Mouse (Mus musculus): Measurements from ENCODE around the gene Usp5. TPM values are rescaled to one million over a fixed set of nuclear protein-coding genes. Genes with fewer than 3 reads are reported as not detected.

The Usp5 gene
- total and polyA plus RNA-seq, 2 experiments = 49.3 to 55.9 TPM

GRCm38 (mm10) chr6:124769101-124769765 is 60.1 kb downstream of the Usp5 start, which contains the start of gene Eno2:
Gene Eno2, minus strand, starts transcription at chr6:124769673.
- Histone ChIP-seq H3K27ac (replicated peaks; ENCODE audit: insufficient read depth, low read depth, low read length) (no peak within 1 kb of the TSS), H3K79me2 (ENCODE audit: control insufficient read depth, insufficient read depth, low read length) (no peaks in the 10 kb centered on the region), H3K36me3 (ENCODE audit: control insufficient read depth, insufficient read depth, low read length) (no peaks in the 10 kb centered on the region), H3K4me3 (ENCODE audit: insufficient read depth, low read depth, low read length) (peak within 1 kb of the TSS; percentile 64), H3K4me1 (ENCODE audit: control insufficient read depth, insufficient read depth, low read length) (peaks cover 5% of the 10 kb centered on the region; the same call in 1 of the 2 replicates), H3K9ac (ENCODE audit: low read depth, low read length) (peak within 1 kb of the TSS; percentile 69), H3K27me3 (ENCODE audit: control insufficient read depth, insufficient read depth, low read length) (peaks cover 9% of the 10 kb centered on the region)
- TF ChIP-seq POLR2A (IDR thresholded peaks at IDR 0.05; ENCODE audit: extremely low read depth, insufficient read depth, low read length) (no peak), CTCF (IDR thresholded peaks at IDR 0.05; ENCODE audit: low read depth, low read length) (no peak)
- no peak for DNase-seq (ENCODE audit: extremely low read depth, low read depth, low spot score)
- 1% methylated on average over 54 of the region's 54 CpGs for WGBS

- H3K79me2 ChIP-seq (ENCODE audit: control insufficient read depth, insufficient read depth, low read length) = no peaks in the 10 kb centered on the region
- DNase-seq (ENCODE audit: extremely low read depth, low read depth, low spot score) = no peak
- H3K4me1 ChIP-seq (ENCODE audit: control insufficient read depth, insufficient read depth, low read length) = peaks cover 5% of the 10 kb centered on the region; the same call in 1 of the 2 replicates
- no peak overlapping the region for H3K9ac ChIP-seq (ENCODE audit: low read depth, low read length)
- H3K4me3 ChIP-seq (ENCODE audit: insufficient read depth, low read depth, low read length) = no peak overlapping the region
- H3K27ac ChIP-seq (replicated peaks; ENCODE audit: insufficient read depth, low read depth, low read length) = no peak overlapping the region
- H3K36me3 ChIP-seq (ENCODE audit: control insufficient read depth, insufficient read depth, low read length) = no peaks in the 10 kb centered on the region
- TF ChIP-seq POLR2A (IDR thresholded peaks at IDR 0.05; ENCODE audit: extremely low read depth, insufficient read depth, low read length) = no peak
- 11% methylated on average over 9 of the region's 9 CpGs for WGBS
- H3K27me3 ChIP-seq (ENCODE audit: control insufficient read depth, insufficient read depth, low read length) = peaks cover 9% of the 10 kb centered on the region
These were observed 60.6 kb downstream of the Usp5 start for GRCm38 (mm10) chr6:124768704-124769044.

DNA sequence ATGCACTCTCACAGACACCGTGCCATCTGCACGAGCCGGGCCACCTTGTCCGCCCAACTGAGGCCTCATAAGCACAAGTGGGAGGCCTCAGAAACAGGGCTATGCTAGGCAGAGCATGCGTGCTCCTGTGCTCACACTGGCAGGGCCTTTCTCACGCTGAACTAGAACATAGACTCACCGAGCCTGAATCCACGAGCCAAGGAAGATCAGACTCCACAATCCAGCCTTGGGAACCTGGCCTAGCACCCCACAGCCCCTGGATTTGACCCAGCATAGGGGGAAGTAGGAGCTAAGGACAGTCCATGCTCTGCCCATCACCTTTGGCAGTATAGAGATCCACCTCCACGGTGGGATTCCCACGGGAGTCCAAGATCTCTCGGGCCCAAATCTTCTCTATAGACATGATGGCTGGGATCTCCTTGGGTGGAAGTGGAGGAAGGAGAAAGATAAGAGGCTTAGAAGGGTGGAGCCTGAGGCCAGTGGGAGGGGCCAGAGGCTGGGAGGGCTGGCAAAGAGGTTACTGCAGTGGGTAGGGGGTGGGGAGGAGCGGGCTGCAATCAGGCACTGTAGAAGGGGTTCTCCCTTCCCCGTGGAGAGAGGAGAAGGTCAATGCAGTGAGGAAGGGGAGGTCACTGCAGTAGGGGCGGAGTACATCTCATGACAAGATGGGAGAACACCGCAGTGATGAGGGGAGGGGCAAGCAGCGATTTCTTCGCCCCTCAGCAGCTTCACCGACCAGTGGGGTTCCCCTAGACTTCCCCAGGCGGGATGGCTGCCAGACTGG is 61.2 kb downstream of the Usp5 start:
- no peak overlapping the region for H3K27ac ChIP-seq (replicated peaks; ENCODE audit: insufficient read depth, low read depth, low read length)
- H3K9ac ChIP-seq (ENCODE audit: low read depth, low read length) = no peak overlapping the region
- WGBS = 51% methylated on average over 19 of the region's 19 CpGs
- no peaks in the 10 kb centered on the region for H3K79me2 ChIP-seq (ENCODE audit: control insufficient read depth, insufficient read depth, low read length)
- H3K4me3 ChIP-seq (ENCODE audit: insufficient read depth, low read depth, low read length) = no peak overlapping the region
- TF ChIP-seq POLR2A (IDR thresholded peaks at IDR 0.05; ENCODE audit: extremely low read depth, insufficient read depth, low read length) (no peak), CTCF (IDR thresholded peaks at IDR 0.05; ENCODE audit: low read depth, low read length) (no peak)
- peaks cover 5% of the 10 kb centered on the region; the same call in 1 of the 2 replicates for H3K4me1 ChIP-seq (ENCODE audit: control insufficient read depth, insufficient read depth, low read length)
- peaks cover 9% of the 10 kb centered on the region for H3K27me3 ChIP-seq (ENCODE audit: control insufficient read depth, insufficient read depth, low read length)
- H3K36me3 ChIP-seq (ENCODE audit: control insufficient read depth, insufficient read depth, low read length) = no peaks in the 10 kb centered on the region
- DNase-seq (ENCODE audit: extremely low read depth, low read depth, low spot score) = no peak

DNA sequence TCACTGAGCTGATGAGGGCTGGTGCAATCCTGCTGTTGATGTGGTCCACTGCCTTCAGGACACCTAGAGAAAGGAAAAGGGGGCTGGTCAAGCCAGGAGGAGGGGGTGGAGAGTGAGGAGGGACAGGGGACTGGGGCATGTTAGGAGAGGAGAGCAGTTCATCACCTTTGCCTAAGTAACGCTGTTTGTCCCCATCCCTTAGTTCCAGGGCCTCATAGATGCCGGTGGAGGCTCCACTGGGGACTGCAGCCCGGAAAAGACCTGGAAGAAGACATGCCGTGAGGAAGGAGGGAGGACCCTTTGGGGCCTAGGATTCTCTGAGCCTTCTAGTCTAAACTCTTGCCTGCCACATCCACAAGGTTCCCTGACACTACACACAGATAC is 61.8 kb downstream of the Usp5 start:
- DNase-seq (ENCODE audit: extremely low read depth, low read depth, low spot score) = no peak
- WGBS = 70% methylated on average over 4 of the region's 4 CpGs
- TF ChIP-seq CTCF (IDR thresholded peaks at IDR 0.05; ENCODE audit: low read depth, low read length) = no peak
- no peak for TF ChIP-seq POLR2A (IDR thresholded peaks at IDR 0.05; ENCODE audit: extremely low read depth, insufficient read depth, low read length)

GRCm38 (mm10) chr6:124765951-124766350 is 63.3 kb downstream of the Usp5 start:
- Histone ChIP-seq H3K9ac (ENCODE audit: low read depth, low read length) (no peak overlapping the region), H3K4me3 (ENCODE audit: insufficient read depth, low read depth, low read length) (no peak overlapping the region), H3K27ac (replicated peaks; ENCODE audit: insufficient read depth, low read depth, low read length) (no peak overlapping the region), H3K79me2 (ENCODE audit: control insufficient read depth, insufficient read depth, low read length) (no peaks in the 10 kb centered on the region), H3K27me3 (ENCODE audit: control insufficient read depth, insufficient read depth, low read length) (peaks cover 9% of the 10 kb centered on the region), H3K36me3 (ENCODE audit: control insufficient read depth, insufficient read depth, low read length) (no peaks in the 10 kb centered on the region), H3K4me1 (ENCODE audit: control insufficient read depth, insufficient read depth, low read length) (peaks cover 5% of the 10 kb centered on the region; the same call in 1 of the 2 replicates)
- no peak for DNase-seq (ENCODE audit: extremely low read depth, low read depth, low spot score)
- 85% methylated on average over 7 of the region's 7 CpGs for WGBS
- no peak for TF ChIP-seq POLR2A (IDR thresholded peaks at IDR 0.05; ENCODE audit: extremely low read depth, insufficient read depth, low read length)
- TF ChIP-seq CTCF (IDR thresholded peaks at IDR 0.05; ENCODE audit: low read depth, low read length) = no peak

More for the DNA sequence above, 61.8 kb downstream of the Usp5 start:
- Histone ChIP-seq H3K27ac (replicated peaks; ENCODE audit: insufficient read depth, low read depth, low read length) (no peak overlapping the region), H3K9ac (ENCODE audit: low read depth, low read length) (no peak overlapping the region), H3K79me2 (ENCODE audit: control insufficient read depth, insufficient read depth, low read length) (no peaks in the 10 kb centered on the region), H3K27me3 (ENCODE audit: control insufficient read depth, insufficient read depth, low read length) (peaks cover 9% of the 10 kb centered on the region), H3K4me1 (ENCODE audit: control insufficient read depth, insufficient read depth, low read length) (peaks cover 5% of the 10 kb centered on the region; the same call in 1 of the 2 replicates), H3K36me3 (ENCODE audit: control insufficient read depth, insufficient read depth, low read length) (no peaks in the 10 kb centered on the region), H3K4me3 (ENCODE audit: insufficient read depth, low read depth, low read length) (no peak overlapping the region)

Other genes with a start within 250 kb of the Usp5 start
- gene C1s2, start 193.4 kb downstream of the Usp5 start, total RNA-seq (2014; rRNA removed) = 0.09 TPM in 1 of 2 replicates, not detected in the other
- not detected in 2 replicates for gene C1s2, start 193.4 kb downstream of the Usp5 start, polyA plus RNA-seq (2012; rRNA removed)
- gene Lpcat3, start 166.5 kb downstream of the Usp5 start, total RNA-seq (2014; rRNA removed) = 72.4 and 99.9 TPM in 2 replicates
- 172 and 188 TPM in 2 replicates for gene Lpcat3, start 166.5 kb downstream of the Usp5 start, polyA plus RNA-seq (2012; rRNA removed)
- 97.4 and 99.6 TPM in 2 replicates for gene Emg1, start 117.3 kb downstream of the Usp5 start, total RNA-seq (2014; rRNA removed)
- 46.0 and 56.3 TPM in 2 replicates for gene Emg1, start 117.3 kb downstream of the Usp5 start, polyA plus RNA-seq (2012; rRNA removed)
- gene Phb2, start 117.1 kb downstream of the Usp5 start, total RNA-seq (2014; rRNA removed) = 140 and 151 TPM in 2 replicates
- 209 and 210 TPM in 2 replicates for gene Phb2, start 117.1 kb downstream of the Usp5 start, polyA plus RNA-seq (2012; rRNA removed)
- gene Ptpn6, start 90.8 kb downstream of the Usp5 start, total RNA-seq (2014; rRNA removed) = 16.7 and 19.7 TPM in 2 replicates
- gene Ptpn6, start 90.8 kb downstream of the Usp5 start, polyA plus RNA-seq (2012; rRNA removed) = 17.3 and 17.8 TPM in 2 replicates
- 125 and 140 TPM in 2 replicates for gene Grcc10, start 88.1 kb downstream of the Usp5 start, total RNA-seq (2014; rRNA removed)
- gene Grcc10, start 88.1 kb downstream of the Usp5 start, polyA plus RNA-seq (2012; rRNA removed) = 203 and 216 TPM in 2 replicates
- gene Gm45234, start 73.5 kb downstream of the Usp5 start, total RNA-seq (2014; rRNA removed) = not detected in 2 replicates
- not detected in 2 replicates for gene Gm45234, start 73.5 kb downstream of the Usp5 start, polyA plus RNA-seq (2012; rRNA removed)
- gene Atn1, start 73.0 kb downstream of the Usp5 start, total RNA-seq (2014; rRNA removed) = 1.4 and 1.5 TPM in 2 replicates
- 9.6 and 10.9 TPM in 2 replicates for gene Atn1, start 73.0 kb downstream of the Usp5 start, polyA plus RNA-seq (2012; rRNA removed)
- gene Eno2, start 59.8 kb downstream of the Usp5 start, total RNA-seq (2014; rRNA removed) = 0.09 and 0.67 TPM in 2 replicates
- gene Eno2, start 59.8 kb downstream of the Usp5 start, polyA plus RNA-seq (2012; rRNA removed) = 0.19 and 0.34 TPM in 2 replicates
- gene Lrrc23, start 49.8 kb downstream of the Usp5 start, total RNA-seq (2014; rRNA removed) = not detected in 2 replicates
- not detected in 2 replicates for gene Lrrc23, start 49.8 kb downstream of the Usp5 start, polyA plus RNA-seq (2012; rRNA removed)
- 9.9 and 14.1 TPM in 2 replicates for gene Spsb2, start 20.8 kb downstream of the Usp5 start, total RNA-seq (2014; rRNA removed)
- gene Spsb2, start 20.8 kb downstream of the Usp5 start, polyA plus RNA-seq (2012; rRNA removed) = 20.1 and 21.6 TPM in 2 replicates
- 422 and 433 TPM in 2 replicates for gene Tpi1, start 15.2 kb downstream of the Usp5 start, total RNA-seq (2014; rRNA removed)
- 491 and 524 TPM in 2 replicates for gene Tpi1, start 15.2 kb downstream of the Usp5 start, polyA plus RNA-seq (2012; rRNA removed)
- gene Cdca3, start 63 bp upstream of the Usp5 start, total RNA-seq (2014; rRNA removed) = 1.1 and 3.2 TPM in 2 replicates
- 2.1 and 2.6 TPM in 2 replicates for gene Cdca3, start 63 bp upstream of the Usp5 start, polyA plus RNA-seq (2012; rRNA removed)
- not detected in 2 replicates for gene Gnb3, start 10.8 kb upstream of the Usp5 start, total RNA-seq (2014; rRNA removed)
- not detected in 2 replicates for gene Gnb3, start 10.8 kb upstream of the Usp5 start, polyA plus RNA-seq (2012; rRNA removed)
- 2.1 and 2.5 TPM in 2 replicates for gene P3h3, start 28.3 kb upstream of the Usp5 start, total RNA-seq (2014; rRNA removed)
- 2.5 and 3.0 TPM in 2 replicates for gene P3h3, start 28.3 kb upstream of the Usp5 start, polyA plus RNA-seq (2012; rRNA removed)
- gene Gpr162, start 34.5 kb upstream of the Usp5 start, total RNA-seq (2014; rRNA removed) = 0.09 and 0.27 TPM in 2 replicates
- gene Gpr162, start 34.5 kb upstream of the Usp5 start, polyA plus RNA-seq (2012; rRNA removed) = 0.42 and 0.44 TPM in 2 replicates
- 0.27 and 0.83 TPM in 2 replicates for gene Cd4, start 58.7 kb upstream of the Usp5 start, total RNA-seq (2014; rRNA removed)
- 0.19 and 0.46 TPM in 2 replicates for gene Cd4, start 58.7 kb upstream of the Usp5 start, polyA plus RNA-seq (2012; rRNA removed)
- 0.09 and 0.13 TPM in 2 replicates for gene Lag3, start 82.2 kb upstream of the Usp5 start, total RNA-seq (2014; rRNA removed)
- gene Lag3, start 82.2 kb upstream of the Usp5 start, polyA plus RNA-seq (2012; rRNA removed) = 0.39 and 0.67 TPM in 2 replicates
- gene Ptms, start 90.6 kb upstream of the Usp5 start, total RNA-seq (2014; rRNA removed) = 80.7 and 101 TPM in 2 replicates
- gene Ptms, start 90.6 kb upstream of the Usp5 start, polyA plus RNA-seq (2012; rRNA removed) = 2,256 and 3,281 TPM in 2 replicates
- 74.6 and 101 TPM in 2 replicates for gene Mlf2, start 101.9 kb upstream of the Usp5 start, total RNA-seq (2014; rRNA removed)
- 265 and 285 TPM in 2 replicates for gene Mlf2, start 101.9 kb upstream of the Usp5 start, polyA plus RNA-seq (2012; rRNA removed)
- 35.8 and 46.6 TPM in 2 replicates for gene Cops7a, start 136.1 kb upstream of the Usp5 start, total RNA-seq (2014; rRNA removed)
- gene Cops7a, start 136.1 kb upstream of the Usp5 start, polyA plus RNA-seq (2012; rRNA removed) = 165 and 170 TPM in 2 replicates
- 0.13 TPM in 1 of 2 replicates, not detected in the other for gene Pianp, start 167.2 kb upstream of the Usp5 start, total RNA-seq (2014; rRNA removed)
- gene Pianp, start 167.2 kb upstream of the Usp5 start, polyA plus RNA-seq (2012; rRNA removed) = 0.77 and 1.4 TPM in 2 replicates
- 7.6 and 8.9 TPM in 2 replicates for gene Zfp384, start 179.7 kb upstream of the Usp5 start, total RNA-seq (2014; rRNA removed)
- gene Zfp384, start 179.7 kb upstream of the Usp5 start, polyA plus RNA-seq (2012; rRNA removed) = 23.1 and 34.7 TPM in 2 replicates
- 15.8 and 16.3 TPM in 2 replicates for gene Ing4, start 210.3 kb upstream of the Usp5 start, total RNA-seq (2014; rRNA removed)
- 23.2 and 27.0 TPM in 2 replicates for gene Ing4, start 210.3 kb upstream of the Usp5 start, polyA plus RNA-seq (2012; rRNA removed)
- gene Acrbp, start 220.2 kb upstream of the Usp5 start, total RNA-seq (2014; rRNA removed) = 3.2 and 4.1 TPM in 2 replicates
- 6.6 and 7.8 TPM in 2 replicates for gene Acrbp, start 220.2 kb upstream of the Usp5 start, polyA plus RNA-seq (2012; rRNA removed)
- gene Lpar5, start 238.4 kb upstream of the Usp5 start, total RNA-seq (2014; rRNA removed) = 0.27 TPM in 1 of 2 replicates, not detected in the other
- 0.42 and 1.2 TPM in 2 replicates for gene Lpar5, start 238.4 kb upstream of the Usp5 start, polyA plus RNA-seq (2012; rRNA removed)